Mouse (Mus musculus) embryo, embryonic 9.5 days (tissue): ENCODE results near the gene Pphln1.
A peak's percentile ranks its signal among the peaks of the same experiment; 100 is the strongest.

ENCODE experiments used
- DNase-seq: peaks from one replicate; pipeline ENCODE4 v3.0.0-alpha.2; 2017; ENCODE audit errors: extremely low spot score

The Pphln1 gene

GRCm38 (mm10) chr15:93433811-93434210 is 35.7 kb downstream of the Pphln1 start:
- DNase-seq = peak; percentile 51

DNA sequence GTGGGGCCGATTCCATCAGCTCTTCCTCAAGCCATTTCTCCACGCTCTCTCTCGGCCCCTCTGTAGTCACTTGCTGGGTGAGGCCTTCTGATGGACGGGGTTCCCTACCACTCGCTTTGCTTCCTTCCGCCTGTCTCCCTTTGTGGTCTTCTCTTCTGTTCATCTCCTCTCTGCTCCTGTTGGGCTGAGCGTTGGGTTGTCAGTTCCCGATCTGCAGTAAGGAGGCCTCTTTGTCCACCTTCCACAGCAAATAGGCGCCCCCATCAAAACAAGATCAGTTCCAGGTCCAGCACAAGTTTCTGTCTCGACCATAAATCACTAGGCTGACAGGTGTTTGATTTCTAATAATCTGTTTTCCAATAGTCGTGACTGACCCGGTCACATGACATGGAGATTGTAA is 37.8 kb downstream of the Pphln1 start:
- no peak for DNase-seq

DNA sequence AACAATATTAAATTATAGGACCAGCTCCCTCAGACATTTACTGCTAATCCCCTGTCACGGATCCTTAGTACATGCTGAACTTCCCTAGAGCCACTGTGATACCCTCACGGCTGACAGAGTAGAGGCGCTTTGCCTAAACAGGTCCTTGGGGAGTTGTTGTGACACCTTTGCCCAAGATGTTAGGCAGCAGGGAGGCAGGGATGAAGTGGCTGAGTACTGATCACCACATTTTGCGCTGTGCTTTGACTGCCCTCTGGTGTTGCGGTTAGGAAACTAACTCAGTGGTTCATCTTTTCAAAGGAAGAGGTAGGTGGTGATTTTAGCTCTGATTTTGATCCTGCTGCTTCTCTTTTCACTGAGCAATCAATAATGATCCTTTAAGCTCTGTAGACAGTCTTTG is 40.5 kb downstream of the Pphln1 start:
- DNase-seq = peak; percentile 47

GRCm38 (mm10) chr15:93442271-93442670 is 44.1 kb downstream of the Pphln1 start:
- DNase-seq = no peak

DNA sequence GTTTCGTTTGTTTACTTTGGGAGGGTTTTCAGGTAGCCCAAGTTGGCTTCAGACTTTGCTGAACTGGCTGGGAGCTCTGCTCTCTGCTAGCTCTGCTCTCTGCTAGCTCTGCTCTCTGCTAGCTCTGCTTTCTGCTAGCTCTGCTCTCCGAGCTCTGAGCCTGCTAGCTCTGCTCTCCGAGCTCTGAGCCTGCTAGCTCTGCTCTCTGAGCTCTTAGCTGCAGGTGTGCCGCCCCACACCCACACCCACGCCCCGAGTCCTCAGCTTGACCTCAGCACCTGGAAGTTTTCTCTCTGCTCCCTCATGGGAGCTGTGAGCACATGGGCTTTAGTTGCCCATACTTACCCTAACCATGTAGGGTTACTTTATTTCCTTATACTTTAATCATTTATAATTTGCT is 45.5 kb downstream of the Pphln1 start:
- DNase-seq = no peak

DNA sequence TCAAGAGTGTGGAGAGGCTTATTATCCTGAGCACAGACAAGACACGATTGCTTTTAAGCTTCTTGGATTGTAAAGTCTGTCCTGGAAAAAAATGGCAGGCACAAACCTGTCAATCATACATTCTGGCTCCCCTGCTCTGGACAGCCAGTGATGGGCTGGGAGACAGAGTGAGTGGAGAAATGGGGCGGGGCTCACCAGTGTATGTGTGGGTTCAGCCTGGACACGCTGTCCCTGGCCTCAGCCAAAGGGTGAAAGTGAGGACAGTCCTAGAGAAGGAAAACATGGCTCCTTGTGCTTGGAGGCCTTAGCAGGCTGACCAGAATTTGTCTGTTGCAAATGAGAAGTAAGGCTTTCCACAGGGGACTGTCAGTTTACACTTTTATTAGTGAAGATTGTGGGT is 50.7 kb downstream of the Pphln1 start:
- no peak for DNase-seq

DNA sequence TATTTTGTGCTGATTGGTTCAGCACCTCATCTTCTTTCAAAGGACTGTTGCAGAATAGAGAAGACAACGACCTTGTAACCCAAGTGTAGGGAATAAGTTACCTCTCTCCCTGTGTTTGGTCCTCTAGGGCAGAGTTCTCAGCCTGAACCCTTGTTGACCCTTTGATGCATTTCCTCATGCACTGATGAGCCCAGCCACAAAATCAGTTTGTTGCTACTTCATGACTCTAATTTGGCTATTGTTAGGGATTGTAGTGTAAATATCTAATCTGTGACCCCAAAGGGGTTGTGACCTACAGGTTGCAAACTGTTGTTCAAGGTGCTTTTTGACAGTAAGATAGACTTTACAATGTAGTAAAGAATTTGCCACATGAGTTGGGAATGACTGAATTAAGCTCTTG is 55.1 kb downstream of the Pphln1 start:
- no peak for DNase-seq

GRCm38 (mm10) chr15:93456005-93456404 is 57.9 kb downstream of the Pphln1 start:
- DNase-seq = no peak

GRCm38 (mm10) chr15:93459422-93459821 is 61.3 kb downstream of the Pphln1 start:
- DNase-seq = no peak

DNA sequence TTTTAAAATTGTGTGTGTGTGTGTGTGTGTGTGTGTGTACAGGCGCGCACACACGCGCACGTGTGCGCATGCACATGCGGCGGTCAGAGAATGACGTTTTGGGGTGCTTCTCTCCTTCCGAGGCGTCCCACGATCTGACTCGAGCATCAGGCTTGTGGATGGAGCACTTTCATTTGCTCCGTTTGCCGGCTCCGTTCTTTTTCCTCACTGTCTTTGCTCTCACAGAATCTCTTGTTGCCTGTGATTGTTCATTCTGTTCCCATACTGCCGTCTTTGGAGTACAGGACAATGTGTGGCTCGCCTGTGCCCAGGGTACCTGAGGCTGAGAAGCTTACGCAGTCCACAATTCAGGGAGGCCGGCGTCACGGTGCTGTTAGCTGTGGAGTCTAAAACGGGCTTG is 62.9 kb downstream of the Pphln1 start:
- no peak for DNase-seq

GRCm38 (mm10) chr15:93471651-93472050 is 73.5 kb downstream of the Pphln1 start:
- no peak for DNase-seq

GRCm38 (mm10) chr15:93472089-93472488 is 73.9 kb downstream of the Pphln1 start:
- DNase-seq = no peak

DNA sequence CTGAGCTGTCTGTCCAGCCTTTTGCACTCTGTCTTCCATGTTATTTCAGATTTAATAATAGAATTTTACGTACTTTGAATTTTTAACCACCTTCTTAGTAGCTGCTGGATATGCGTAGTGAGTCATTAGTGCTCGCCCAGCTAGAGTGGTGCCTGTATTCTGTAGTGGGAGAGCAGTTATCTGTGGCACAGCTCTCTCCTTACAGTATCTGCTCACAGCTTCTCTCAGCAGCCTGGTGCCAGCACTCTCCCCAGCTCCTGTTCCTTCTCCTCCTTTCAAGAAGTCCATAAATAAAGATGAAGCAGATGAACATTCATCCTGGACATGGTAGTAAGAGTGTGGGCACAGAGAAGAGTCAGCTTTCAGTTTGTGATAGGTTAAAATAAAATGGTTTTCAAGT is 76.1 kb downstream of the Pphln1 start:
- no peak for DNase-seq

GRCm38 (mm10) chr15:93475688-93476087 is 77.5 kb downstream of the Pphln1 start:
- DNase-seq = no peak

- DNase-seq = no peak
Measured at GRCm38 (mm10) chr15:93477729-93478128, 79.6 kb downstream of the Pphln1 start.

GRCm38 (mm10) chr15:93478676-93479075 is 80.5 kb downstream of the Pphln1 start:
- DNase-seq = no peak

DNA sequence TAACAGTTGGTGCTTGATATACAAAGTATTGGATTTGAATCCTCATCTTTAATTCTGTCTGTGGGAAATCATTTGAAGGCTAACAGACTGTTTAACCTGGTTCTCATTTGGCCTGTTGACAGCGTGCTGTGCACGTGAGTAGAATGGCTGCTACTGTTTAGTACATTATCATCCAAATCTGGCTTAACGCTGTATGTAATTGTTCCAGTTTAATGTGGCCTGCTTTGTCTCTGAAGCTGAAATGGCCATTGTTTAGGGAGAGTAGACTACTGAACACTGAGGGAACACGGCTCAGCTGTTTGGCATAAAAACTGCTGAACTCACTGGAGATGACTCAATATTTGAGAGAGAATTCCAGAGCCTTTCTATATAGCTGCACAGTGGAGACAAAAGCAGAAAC is 81.3 kb downstream of the Pphln1 start:
- DNase-seq = no peak

DNA sequence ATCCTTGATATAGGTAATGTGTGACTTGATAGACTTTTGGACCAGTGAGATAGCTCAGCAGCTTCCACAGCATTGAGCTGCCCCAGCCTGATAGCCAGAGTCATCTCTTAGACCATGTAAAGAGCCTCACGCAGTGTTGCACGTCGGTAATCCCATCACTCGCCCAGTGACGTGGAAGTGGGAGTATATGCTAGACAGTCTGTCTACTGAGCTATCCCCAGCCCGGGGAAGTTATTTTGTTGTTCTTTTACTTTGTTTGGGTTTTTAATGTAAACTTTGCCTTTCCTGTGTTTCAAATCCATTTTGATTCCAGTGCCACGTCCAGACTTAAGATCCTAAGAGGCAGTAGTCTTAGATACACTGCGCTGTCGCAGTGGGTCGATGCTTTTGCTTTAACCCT is 83.0 kb downstream of the Pphln1 start:
- no peak for DNase-seq

GRCm38 (mm10) chr15:93484261-93484710 is 86.1 kb downstream of the Pphln1 start:
- no peak for DNase-seq

DNA sequence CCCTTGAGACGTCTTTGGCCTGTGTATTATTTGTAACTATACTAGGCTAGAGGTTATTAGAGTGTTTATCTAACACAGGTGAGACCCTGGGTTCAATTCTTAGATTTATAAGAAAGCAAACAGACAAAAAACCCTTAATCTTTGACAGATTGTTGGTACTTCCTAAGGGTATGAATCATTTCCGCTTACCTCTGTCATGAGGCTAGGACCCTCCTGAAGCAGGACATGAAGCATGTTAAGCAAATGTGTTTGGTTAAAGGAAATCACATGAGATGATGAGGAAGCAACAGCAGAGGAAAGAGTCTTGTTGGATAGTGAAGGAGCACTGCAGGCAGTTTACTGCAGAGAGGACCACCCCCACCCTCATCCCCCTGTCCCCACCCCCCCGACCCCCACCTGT is 87.1 kb downstream of the Pphln1 start:
- no peak for DNase-seq

DNA sequence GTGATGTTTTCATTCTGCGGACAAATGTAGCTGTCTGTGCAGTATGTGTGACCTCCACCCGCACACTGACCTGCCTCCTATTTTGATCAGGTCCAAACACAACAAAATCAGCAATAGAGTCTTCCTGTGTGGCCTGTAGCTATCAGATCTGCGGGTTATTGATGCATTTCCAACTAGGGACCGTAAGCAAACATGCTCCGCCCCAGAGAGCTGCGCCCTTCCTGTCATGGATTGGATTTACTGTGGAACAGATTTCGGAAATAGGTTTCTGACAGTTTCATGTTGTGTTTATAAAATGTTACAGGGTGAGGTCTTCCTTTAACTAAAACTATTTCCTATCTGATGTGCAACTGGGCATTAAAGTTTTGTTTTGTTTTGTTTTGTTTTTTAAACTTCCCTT is 87.9 kb downstream of the Pphln1 start:
- no peak for DNase-seq

GRCm38 (mm10) chr15:93489597-93489996 is 91.4 kb downstream of the Pphln1 start:
- no peak for DNase-seq

DNA sequence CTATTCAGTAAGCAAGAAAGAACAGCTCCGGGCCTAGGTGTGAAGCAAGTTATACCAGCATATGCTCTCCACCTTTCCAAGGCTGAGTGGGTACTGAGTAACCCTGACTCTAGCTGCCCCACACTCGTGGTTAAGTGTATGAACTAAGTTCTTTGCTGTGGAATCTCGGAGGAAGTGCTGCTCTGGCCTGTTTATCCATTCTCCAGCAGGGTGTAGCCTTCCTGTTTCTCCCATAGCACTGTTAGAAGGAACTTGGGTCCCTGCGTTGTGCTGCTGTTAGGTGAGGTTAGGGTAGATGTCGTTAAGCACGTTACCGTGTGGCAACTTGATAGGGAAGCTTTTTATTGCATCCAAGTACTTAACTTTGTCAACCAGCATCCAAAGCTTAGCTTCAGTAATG is 96.5 kb downstream of the Pphln1 start:
- no peak for DNase-seq

GRCm38 (mm10) chr15:93499866-93500265 is 101.7 kb downstream of the Pphln1 start:
- no peak for DNase-seq

DNA sequence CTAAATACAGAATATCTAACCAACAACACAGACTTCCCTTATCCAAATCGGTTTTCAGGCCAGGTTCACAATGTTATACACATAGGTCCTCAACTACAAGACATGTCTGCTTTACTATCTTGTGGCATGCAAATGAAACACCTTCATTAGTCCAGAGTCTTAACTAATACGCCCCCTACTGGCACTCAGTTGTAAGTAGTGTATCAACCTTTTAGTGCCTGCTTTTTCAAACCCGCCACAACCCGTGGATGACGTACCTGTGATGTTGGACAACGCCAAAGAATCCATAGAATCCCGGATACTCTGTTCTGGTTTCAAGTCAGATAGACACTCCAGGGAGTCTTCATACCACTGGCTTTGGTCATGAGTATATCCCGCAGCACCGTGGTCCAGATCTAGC is 104.6 kb downstream of the Pphln1 start:
- DNase-seq = no peak
